Mouse (Mus musculus): ENCODE results near the gene Hspb7. TPM values are rescaled to one million over a fixed set of nuclear protein-coding genes. Genes with fewer than 3 reads are reported as not detected.
A peak's percentile ranks its signal among the peaks of the same experiment; 100 is the strongest.

The Hspb7 gene
- polyA plus RNA-seq, 1 experiment from 2014 or later, result 208 TPM

GRCm38 (mm10) chr4:141430997-141431396, 10.4 kb downstream of the Hspb7 start:
- H3K4me2 ChIP-seq, result no peak overlapping the region
- no peak overlapping the region for H3K27ac ChIP-seq (ENCODE audit: poor library complexity, severe bottlenecking)
- no peak overlapping the region for H3K4me3 ChIP-seq
- no peaks in the 10 kb centered on the region for H3K27me3 ChIP-seq (replicated peaks)
- no peak overlapping the region for H3K9ac ChIP-seq
- no peak for ATAC-seq (ENCODE audit: insufficient number of reproducible peaks, low FRiP score)
- H3K36me3 ChIP-seq, result no peaks in the 10 kb centered on the region
- H3K4me1 ChIP-seq (replicated peaks), result peaks cover 13% of the 10 kb centered on the region
- WGBS, result 42% methylated on average over 9 of the region's 9 CpGs
- H3K9me3 ChIP-seq (replicated peaks), result no peaks in the 10 kb centered on the region

- no peak overlapping the region for H3K27ac ChIP-seq (ENCODE audit: poor library complexity, severe bottlenecking)
- ATAC-seq (ENCODE audit: insufficient number of reproducible peaks, low FRiP score), result no peak
- H3K4me1 ChIP-seq (replicated peaks), result no peaks in the 10 kb centered on the region
- no peaks in the 10 kb centered on the region for H3K36me3 ChIP-seq
- H3K4me2 ChIP-seq, result no peak overlapping the region
- 59% methylated on average over 14 of the region's 14 CpGs for WGBS
- no peak overlapping the region for H3K4me3 ChIP-seq
- H3K9me3 ChIP-seq (replicated peaks), result no peaks in the 10 kb centered on the region
- no peaks in the 10 kb centered on the region for H3K27me3 ChIP-seq (replicated peaks)
- no peak overlapping the region for H3K9ac ChIP-seq
Measured at GRCm38 (mm10) chr4:141432666-141433065, 12.1 kb downstream of the Hspb7 start.

GRCm38 (mm10) chr4:141433191-141433590, 12.6 kb downstream of the Hspb7 start:
- ATAC-seq (ENCODE audit: insufficient number of reproducible peaks, low FRiP score), result no peak
- no peak overlapping the region for H3K27ac ChIP-seq (ENCODE audit: poor library complexity, severe bottlenecking)
- no peaks in the 10 kb centered on the region for H3K36me3 ChIP-seq
- no peak overlapping the region for H3K4me3 ChIP-seq
- no peaks in the 10 kb centered on the region for H3K4me1 ChIP-seq (replicated peaks)
- 82% methylated on average over 18 of the region's 18 CpGs for WGBS
- no peak overlapping the region for H3K4me2 ChIP-seq
- no peak overlapping the region for H3K9ac ChIP-seq
- H3K9me3 ChIP-seq (replicated peaks), result no peaks in the 10 kb centered on the region
- H3K27me3 ChIP-seq (replicated peaks), result no peaks in the 10 kb centered on the region

GRCm38 (mm10) chr4:141435974-141436373, 15.4 kb downstream of the Hspb7 start, which contains the start of gene Srarp:
Gene Srarp (minus strand): TSS chr4:141436105.
- H3K9me3 ChIP-seq (replicated peaks), result no peaks in the 10 kb centered on the region
- H3K4me2 ChIP-seq, result no peak within 1 kb of the TSS
- H3K9ac ChIP-seq, result no peak within 1 kb of the TSS
- 89% methylated on average over 1 of the region's 1 CpGs for WGBS
- ATAC-seq (ENCODE audit: insufficient number of reproducible peaks, low FRiP score), result no peak
- no peaks in the 10 kb centered on the region for H3K27me3 ChIP-seq (replicated peaks)
- H3K4me1 ChIP-seq (replicated peaks), result no peaks in the 10 kb centered on the region
- no peak within 1 kb of the TSS for H3K4me3 ChIP-seq
- H3K27ac ChIP-seq (ENCODE audit: poor library complexity, severe bottlenecking), result no peak within 1 kb of the TSS
- no peaks in the 10 kb centered on the region for H3K36me3 ChIP-seq

- ATAC-seq (ENCODE audit: insufficient number of reproducible peaks, low FRiP score), result no peak
- Histone ChIP-seq H3K27ac (ENCODE audit: poor library complexity, severe bottlenecking) (no peak overlapping the region), H3K4me1 (replicated peaks) (peaks cover 10% of the 10 kb centered on the region; the same call in 1 of the 2 replicates), H3K36me3 (no peaks in the 10 kb centered on the region), H3K4me3 (no peak overlapping the region), H3K27me3 (replicated peaks) (no peaks in the 10 kb centered on the region), H3K9ac (no peak overlapping the region), H3K4me2 (no peak overlapping the region), H3K9me3 (replicated peaks) (no peaks in the 10 kb centered on the region)
- WGBS, result 76% methylated on average over 12 of the region's 12 CpGs
Measured at GRCm38 (mm10) chr4:141439083-141439803, 18.7 kb downstream of the Hspb7 start.

GRCm38 (mm10) chr4:141440877-141441276, 20.3 kb downstream of the Hspb7 start:
- ATAC-seq (ENCODE audit: insufficient number of reproducible peaks, low FRiP score), result no peak
- Histone ChIP-seq H3K36me3 (no peaks in the 10 kb centered on the region), H3K4me3 (no peak overlapping the region)

GRCm38 (mm10) chr4:141443641-141444429, 23.3 kb downstream of the Hspb7 start:
- peak overlapping the region; percentile 100 for H3K4me3 ChIP-seq

More at GRCm38 (mm10) chr4:141440877-141441276, 20.3 kb downstream of the Hspb7 start:
- no peak overlapping the region for H3K4me2 ChIP-seq
- H3K9ac ChIP-seq, result no peak overlapping the region
- no peaks in the 10 kb centered on the region for H3K27me3 ChIP-seq (replicated peaks)
- H3K4me1 ChIP-seq (replicated peaks), result peaks cover 20% of the 10 kb centered on the region
- no peak overlapping the region for H3K27ac ChIP-seq (ENCODE audit: poor library complexity, severe bottlenecking)
- H3K9me3 ChIP-seq (replicated peaks), result no peaks in the 10 kb centered on the region

GRCm38 (mm10) chr4:141444451-141445327, 24.1 kb downstream of the Hspb7 start, which contains the start of gene Zbtb17:
Gene Zbtb17 (plus strand): TSS chr4:141444654.
- no peaks in the 10 kb centered on the region for H3K27me3 ChIP-seq (replicated peaks)
- no peaks in the 10 kb centered on the region for H3K9me3 ChIP-seq (replicated peaks)
- WGBS, result under 1% methylated on average over 91 of the region's 102 CpGs
- peak within 1 kb of the TSS; percentile 67 for H3K27ac ChIP-seq (ENCODE audit: poor library complexity, severe bottlenecking)
- peak; percentile 92 for ATAC-seq (ENCODE audit: insufficient number of reproducible peaks, low FRiP score)
- H3K9ac ChIP-seq, result peak within 1 kb of the TSS; percentile 98
- H3K4me3 ChIP-seq, result peak within 1 kb of the TSS; percentile 100
- H3K4me2 ChIP-seq, result peak within 1 kb of the TSS; percentile 93
- H3K4me1 ChIP-seq (replicated peaks), result peaks cover 24% of the 10 kb centered on the region
- H3K36me3 ChIP-seq, result peaks cover 28% of the 10 kb centered on the region

More at GRCm38 (mm10) chr4:141443641-141444429, 23.3 kb downstream of the Hspb7 start:
- no peak overlapping the region for H3K27ac ChIP-seq (ENCODE audit: poor library complexity, severe bottlenecking)
- H3K9ac ChIP-seq, result peak overlapping the region; percentile 98
- H3K36me3 ChIP-seq, result peaks cover 20% of the 10 kb centered on the region
- no peaks in the 10 kb centered on the region for H3K27me3 ChIP-seq (replicated peaks)
- no peaks in the 10 kb centered on the region for H3K9me3 ChIP-seq (replicated peaks)
- WGBS, result 40% methylated on average over 11 of the region's 11 CpGs
- ATAC-seq (ENCODE audit: insufficient number of reproducible peaks, low FRiP score), result 0 out of 2 replicates have a peak, but pooled peaks have one; percentile 9
- peak overlapping the region; percentile 93 for H3K4me2 ChIP-seq
- peaks cover 24% of the 10 kb centered on the region for H3K4me1 ChIP-seq (replicated peaks)

- Histone ChIP-seq H3K4me2 (peak overlapping the region; percentile 93), H3K27me3 (replicated peaks) (no peaks in the 10 kb centered on the region), H3K36me3 (peaks cover 34% of the 10 kb centered on the region), H3K4me1 (replicated peaks) (peaks cover 24% of the 10 kb centered on the region), H3K9ac (peak overlapping the region; percentile 98), H3K4me3 (peak overlapping the region; percentile 100), H3K27ac (ENCODE audit: poor library complexity, severe bottlenecking) (no peak overlapping the region), H3K9me3 (replicated peaks) (no peaks in the 10 kb centered on the region)
- WGBS, result 15% methylated on average over 14 of the region's 14 CpGs
- no peak for ATAC-seq (ENCODE audit: insufficient number of reproducible peaks, low FRiP score)
Measured at GRCm38 (mm10) chr4:141445328-141445720, 24.7 kb downstream of the Hspb7 start.

- no peaks in the 10 kb centered on the region for H3K9me3 ChIP-seq (replicated peaks)
- 68% methylated on average over 7 of the region's 7 CpGs for WGBS
- H3K27ac ChIP-seq (ENCODE audit: poor library complexity, severe bottlenecking), result no peak overlapping the region
- no peak overlapping the region for H3K4me2 ChIP-seq
- H3K36me3 ChIP-seq, result peaks cover 35% of the 10 kb centered on the region
- H3K4me3 ChIP-seq, result no peak overlapping the region
- H3K27me3 ChIP-seq (replicated peaks), result no peaks in the 10 kb centered on the region
- H3K9ac ChIP-seq, result no peak overlapping the region; the same call in 1 of the 2 replicates
- H3K4me1 ChIP-seq (replicated peaks), result peaks cover 26% of the 10 kb centered on the region
- ATAC-seq (ENCODE audit: insufficient number of reproducible peaks, low FRiP score), result no peak
Measured at GRCm38 (mm10) chr4:141446211-141446610, 25.6 kb downstream of the Hspb7 start.

Measured in heart, embryonic 12.5 days (tissue).